Mouse (Mus musculus) liver, postnatal 0 days (tissue): ENCODE results near the gene Rhoq.

Experiments
- CTCF ChIP-seq: sonication (generic); IDR thresholded peaks from 2 replicates; pipeline ENCODE4 v1.5.1; 2016; ENCODE audit warnings: antibody characterized with exemption, low read depth
- EP300 ChIP-seq: IDR thresholded peaks from 2 replicates; pipeline ENCODE4 v1.6.1; 2016; ENCODE audit warnings: antibody characterized with exemption, low read depth, mild to moderate bottlenecking

GRCm38 (mm10) chr17:86964041-86964440 lies 1.2 kb downstream of the Rhoq start:
- TF ChIP-seq CTCF = no peak
- no peak for TF ChIP-seq EP300
